Mouse (Mus musculus): ENCODE measurements around the gene Fzr1.

The Fzr1 gene

DNA sequence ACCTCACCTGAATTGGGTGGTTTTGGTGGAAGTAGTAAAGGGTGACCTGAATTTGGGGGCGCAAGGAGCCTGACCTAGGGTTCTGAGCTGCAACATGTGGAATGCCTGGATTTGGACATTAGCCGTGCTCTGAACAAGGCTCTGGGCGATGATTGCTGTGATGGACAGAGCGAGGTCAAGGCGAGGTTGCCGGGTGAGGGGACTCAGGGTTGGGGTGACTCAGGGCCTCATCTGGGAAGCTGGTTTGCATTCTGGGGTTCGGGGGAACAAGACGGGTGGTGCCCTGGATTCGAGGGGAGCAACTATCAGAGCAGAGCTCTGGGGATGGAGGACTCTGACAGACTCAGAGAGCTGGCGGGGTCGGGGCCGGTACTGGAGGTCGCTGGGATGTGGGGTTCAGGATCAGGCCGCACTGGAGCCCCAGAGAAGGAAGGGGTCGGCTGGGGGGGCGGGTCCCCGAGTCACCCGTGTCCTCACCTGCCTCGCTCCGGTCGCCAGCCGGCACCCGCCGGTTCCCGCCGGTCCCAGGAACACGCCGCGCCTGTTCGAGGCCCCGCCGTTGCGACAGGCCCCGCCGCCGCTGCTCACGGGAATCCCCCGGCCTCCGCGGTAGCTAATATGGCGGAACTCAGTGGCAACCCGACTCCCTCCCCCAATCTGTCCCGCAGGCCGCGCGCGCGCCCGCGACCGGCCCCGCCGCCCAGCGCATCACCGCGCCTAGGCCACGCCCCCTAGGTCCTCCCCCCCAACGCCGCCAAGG, at the start of gene Fzr1:
Gene Fzr1, minus strand, starts transcription at position 724 of the 760 bp plus-strand sequence.
- DNase-seq: no peak

DNA sequence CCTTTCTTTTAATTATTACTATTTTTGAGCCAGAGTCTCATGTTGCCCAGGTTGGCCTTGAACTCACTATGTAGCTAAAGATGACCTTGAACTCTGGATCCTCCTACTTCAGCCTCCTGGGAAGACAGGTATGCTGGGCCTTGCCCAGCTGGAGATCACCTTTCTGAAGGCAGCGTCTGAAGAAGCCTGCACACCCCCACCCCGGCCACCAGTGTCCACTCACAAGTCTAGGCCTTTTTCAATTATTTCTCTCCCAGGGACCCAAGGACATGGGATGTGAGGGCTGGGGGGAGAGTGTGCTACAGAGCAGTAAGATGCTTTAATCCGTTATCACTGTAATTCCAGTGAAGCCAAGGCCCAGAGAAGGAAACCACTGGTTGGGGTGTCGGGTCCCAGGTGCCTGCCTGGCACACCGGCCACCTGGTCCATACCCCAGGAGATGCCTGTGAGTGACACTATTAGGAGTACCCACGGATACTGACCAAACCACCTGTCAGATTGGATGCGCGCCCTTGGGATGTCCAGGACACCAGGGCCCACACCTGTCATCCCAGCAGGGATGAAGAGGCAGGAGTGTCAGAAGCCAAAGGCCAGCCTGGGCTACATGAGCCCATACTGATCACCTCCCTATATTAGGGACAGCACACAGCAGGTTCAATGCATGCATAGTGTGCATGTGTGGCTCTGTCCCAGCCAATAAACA, 49.6 kb upstream of the Fzr1 start:
- peak; percentile 96 for DNase-seq

DNA sequence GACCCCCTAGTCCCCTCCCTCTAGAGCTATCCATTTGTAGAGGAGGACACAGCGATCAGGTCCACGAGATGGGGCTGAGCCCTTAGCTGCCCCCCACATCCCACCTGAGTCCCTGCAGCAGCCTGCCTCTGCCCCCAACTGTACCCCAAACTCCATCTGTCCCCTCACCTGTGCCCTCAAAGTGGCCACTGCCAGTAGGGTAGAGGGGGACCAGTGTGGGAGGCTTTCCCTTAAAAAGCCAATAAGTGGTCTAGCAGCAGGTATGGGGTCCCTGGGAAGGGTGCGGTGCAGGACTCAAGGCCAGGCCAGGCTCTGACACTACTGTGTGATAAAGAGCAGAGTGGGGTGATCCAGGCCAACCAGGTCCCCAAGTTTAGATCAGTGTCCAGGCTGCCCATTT, 49.0 kb upstream of the Fzr1 start:
- no peak for DNase-seq

DNA sequence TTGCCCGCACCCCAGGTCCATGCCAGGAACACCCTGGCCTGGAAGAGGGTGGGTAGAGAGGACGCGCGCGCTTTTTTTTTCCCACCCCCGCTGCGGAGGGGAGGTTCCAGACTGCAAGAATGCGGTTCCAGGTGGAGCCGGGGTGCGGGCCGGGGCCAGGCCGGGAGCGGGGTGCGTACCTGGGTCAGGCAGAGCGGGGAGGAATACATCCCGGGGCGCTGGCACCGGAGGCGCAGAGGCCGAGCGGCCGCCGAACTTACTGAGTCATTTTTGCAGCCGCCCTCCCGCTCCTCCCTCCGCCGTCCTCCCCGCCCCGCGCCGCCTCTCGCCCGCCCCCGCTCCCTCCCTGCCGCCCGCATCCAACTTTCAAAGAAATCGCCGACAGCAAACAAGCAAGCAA, 48.6 kb upstream of the Fzr1 start:
- DNase-seq: peak; percentile 98

DNA sequence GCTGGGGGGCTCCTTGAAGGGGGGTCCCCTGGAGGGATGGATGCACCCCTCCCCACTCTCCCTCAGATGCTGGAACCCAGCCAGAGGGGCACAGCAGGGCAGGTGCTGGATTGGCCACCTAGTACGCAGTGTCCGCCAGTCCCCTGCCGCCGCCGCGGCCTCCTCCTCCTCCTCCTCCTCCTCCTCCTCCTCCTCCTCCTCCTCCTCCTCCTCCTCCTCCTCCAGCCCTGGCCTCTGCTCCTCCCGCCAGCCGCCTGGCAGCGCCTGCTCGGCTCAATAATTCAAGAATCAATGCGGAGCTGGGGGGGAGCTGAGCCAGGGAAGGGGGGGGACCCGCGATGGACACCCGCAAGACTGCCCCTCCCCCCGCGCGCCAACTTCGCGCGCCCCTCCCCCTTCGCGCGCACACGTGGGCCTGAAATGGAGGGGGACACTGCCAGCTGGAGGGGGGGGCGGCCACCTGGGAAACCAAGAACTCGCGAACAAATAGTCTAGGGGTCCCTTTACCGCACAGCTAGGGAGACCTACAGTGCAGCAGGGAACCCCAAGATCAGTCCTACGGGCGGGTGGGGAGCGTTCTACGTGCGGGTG, 47.9 kb upstream of the Fzr1 start:
- DNase-seq: peak; percentile 96

DNA sequence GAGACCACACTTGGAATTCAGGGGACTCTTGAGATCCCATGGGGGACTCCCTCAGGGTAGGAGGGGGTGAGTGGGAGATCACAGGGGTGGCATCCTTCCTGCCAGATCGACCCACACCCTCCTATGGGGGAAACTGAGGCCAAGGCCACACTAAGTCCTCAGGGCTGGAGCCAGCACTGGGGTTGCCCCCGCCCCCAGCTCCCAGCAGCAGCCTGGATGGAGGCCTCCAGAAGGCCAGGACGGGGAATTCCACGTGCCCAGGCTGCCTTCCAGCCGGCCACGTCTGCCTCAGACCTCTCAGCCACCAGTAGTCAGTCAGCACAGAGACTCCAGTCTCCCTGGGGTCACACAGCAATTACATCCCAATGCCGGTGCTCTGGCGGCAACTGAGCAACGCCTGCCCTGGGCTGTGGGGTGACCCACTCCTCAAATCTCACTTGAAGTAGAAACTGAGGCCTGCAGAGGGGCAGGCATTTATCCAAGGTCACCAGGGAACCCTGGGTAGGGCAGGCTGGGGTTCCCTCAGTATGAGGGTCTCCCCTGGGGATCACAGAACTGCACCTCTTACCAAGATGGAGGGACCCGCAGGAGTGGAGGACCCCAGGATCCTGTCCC, 47.0 kb upstream of the Fzr1 start:
- DNase-seq: peak; percentile 98

DNA sequence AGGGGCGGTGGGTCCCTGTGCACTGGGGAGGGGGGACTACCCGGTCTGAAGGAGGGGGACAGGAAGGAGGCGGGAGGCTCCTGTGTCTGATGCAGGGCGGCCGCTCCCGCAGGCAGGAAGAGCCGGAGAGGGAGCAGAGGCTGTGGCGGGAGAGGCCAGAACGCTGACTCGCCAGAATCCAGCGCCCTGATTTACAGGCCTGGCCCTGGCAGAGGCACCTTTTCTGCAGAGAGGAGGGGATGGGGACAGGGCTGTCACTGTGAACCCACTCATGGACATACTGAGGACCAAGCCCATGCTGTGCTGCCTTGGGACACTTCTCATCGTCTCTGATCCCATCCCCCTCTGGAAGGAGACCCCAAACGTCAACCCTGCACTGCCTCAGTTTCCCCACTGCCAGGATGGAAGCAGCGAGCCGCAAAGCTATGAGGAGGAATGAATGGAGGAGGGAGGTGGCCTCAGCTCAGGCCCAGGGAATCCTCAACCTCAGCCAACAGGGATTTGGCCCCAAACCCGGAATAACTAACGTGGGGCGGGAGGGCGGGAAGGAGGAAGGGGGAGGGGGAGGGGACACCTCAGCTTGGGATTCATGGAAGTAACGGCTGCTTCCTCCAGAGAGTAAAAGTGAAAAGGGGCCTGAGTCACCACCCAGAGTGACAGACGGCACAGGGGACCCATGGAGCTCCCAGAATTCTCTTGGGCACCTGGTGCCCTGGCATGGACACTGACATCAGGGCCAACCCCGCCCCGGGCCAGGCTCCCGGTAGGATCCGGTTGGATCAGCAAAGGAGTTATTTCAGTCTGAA, 46.1 kb upstream of the Fzr1 start:
- DNase-seq: peak; percentile 98

DNA sequence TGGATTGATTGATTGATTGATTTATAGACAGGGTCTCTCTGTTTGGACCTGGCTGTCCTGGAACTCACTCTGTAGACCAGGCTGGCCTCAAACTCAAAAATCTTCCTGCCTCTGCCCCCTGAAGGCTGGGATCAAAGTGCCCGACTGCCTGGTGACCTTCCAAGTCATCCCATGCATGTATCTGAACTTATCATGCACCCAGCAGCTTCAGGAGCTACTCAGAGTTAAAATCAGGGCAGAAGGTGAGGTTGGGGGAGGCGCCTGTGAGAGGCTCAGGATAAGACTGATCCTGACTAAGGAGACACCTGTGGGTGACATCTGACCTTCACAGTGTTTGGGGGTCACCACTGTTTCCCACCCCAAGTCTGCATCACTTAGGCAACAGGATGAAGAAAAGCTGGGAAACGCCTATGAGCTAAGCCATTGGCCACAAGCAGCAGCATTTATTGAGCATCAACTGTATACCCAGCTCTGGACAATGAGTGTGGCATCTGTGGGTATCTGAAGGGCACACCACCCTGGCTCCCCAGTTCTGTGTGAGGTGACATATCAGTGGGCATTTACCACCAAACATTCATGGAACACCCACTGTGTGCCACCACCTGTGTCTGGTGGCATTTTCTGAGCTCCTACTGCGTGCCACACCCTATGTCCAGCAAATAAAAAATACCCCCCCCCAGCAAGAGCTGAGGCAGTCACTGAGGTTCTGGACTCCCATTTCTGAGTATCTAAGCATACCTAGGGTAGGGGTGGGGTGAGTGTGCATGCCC, 45.3 kb upstream of the Fzr1 start:
- peak; percentile 94 for DNase-seq

DNA sequence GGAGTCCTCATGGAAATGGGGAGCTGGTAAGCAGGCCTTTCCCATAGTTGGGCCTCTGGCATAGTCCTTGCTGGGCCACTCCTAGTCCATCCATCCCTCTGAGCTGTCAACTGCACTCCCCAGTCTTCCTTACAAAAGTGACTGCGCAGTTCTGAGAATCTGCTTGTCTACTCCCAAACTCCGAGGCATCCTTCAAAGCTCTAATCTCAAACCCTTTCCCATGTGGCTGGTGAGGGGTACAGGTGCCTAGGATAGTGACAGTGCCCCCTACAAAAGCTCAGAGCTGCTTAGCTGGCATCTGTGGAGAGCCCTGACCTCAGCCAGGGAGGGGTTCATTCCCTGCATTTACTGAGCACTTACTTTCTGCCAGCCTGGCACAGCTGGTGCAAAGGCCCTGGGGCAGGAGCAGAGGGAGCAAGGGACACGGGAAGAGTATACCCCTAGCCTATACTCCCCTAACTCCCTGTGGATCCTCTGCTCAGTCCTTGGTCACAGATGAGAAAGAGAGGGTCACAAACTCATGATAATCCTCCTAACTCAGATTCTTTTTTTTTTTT, 44.4 kb upstream of the Fzr1 start:
- DNase-seq: peak; percentile 91

DNA sequence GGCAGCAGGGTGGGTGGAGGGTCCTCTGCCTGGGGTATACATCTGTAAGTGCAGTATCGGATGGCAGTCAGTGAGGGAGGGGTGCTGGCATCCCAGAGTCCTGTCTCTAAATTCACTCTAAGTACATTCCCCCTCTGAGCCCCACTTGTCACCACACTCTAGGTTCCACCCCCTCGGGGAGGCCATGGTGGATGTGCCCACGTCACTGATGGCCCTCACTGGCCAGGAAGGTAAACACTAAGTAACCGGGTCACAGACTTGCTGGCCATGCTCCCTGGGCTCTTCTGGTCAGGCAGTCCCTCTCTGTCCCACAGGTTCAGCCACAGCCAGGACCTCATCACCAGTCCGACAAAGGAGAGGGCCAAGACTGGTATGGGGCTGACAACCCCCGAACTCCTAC, 43.9 kb upstream of the Fzr1 start:
- peak; percentile 94 for DNase-seq

DNA sequence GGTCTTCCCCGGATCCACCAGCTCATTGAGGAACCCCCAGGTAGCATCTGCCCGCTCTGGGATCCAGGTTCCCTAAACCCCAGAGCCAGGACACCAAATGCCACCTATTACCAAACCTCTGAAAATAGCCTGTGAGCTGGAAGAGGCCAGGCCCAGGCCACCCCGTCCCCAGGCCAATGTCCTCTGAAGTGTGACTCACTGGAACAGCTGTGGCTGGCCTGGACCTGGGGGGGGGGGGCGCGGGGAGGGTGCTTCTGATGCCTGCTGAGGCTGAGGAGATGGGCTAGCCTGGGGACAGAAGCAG, 43.4 kb upstream of the Fzr1 start:
- DNase-seq: peak; percentile 97

DNA sequence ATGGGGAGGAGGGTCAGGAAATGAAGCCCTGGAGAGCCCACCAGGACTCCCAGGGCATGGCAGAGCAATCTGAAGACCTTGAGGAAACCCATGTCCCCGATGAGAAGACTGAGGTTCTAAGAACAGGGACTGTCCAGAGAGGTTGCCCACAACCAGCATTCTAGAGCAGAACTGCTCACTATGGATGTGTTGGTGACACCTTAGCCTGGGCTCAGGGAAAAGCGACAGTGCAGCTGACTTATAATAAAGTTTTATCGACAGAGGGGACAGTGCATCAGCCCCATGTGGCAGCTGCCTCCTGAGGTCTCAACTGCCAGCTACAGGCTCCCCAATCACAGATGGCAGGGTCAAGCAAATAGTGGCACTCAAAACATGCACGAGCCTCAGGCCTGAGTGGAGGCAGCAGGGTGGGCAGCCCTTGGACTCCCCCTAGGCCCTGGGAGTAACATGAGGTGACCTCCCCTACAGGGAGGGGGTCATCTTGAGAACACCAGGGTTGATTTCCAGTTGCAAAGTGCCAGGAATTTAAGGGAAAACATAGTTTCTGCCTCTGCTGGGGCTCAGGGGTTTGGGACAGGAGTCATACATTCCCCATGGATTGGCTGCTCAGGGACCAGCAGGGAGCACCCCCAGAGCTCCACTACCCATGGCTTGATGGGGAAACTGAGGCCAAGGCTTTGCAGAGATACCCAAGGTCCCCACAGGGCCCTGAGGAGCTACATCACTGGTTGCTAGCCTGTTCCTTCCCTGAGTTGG, 42.9 kb upstream of the Fzr1 start:
- DNase-seq: peak; percentile 91

DNA sequence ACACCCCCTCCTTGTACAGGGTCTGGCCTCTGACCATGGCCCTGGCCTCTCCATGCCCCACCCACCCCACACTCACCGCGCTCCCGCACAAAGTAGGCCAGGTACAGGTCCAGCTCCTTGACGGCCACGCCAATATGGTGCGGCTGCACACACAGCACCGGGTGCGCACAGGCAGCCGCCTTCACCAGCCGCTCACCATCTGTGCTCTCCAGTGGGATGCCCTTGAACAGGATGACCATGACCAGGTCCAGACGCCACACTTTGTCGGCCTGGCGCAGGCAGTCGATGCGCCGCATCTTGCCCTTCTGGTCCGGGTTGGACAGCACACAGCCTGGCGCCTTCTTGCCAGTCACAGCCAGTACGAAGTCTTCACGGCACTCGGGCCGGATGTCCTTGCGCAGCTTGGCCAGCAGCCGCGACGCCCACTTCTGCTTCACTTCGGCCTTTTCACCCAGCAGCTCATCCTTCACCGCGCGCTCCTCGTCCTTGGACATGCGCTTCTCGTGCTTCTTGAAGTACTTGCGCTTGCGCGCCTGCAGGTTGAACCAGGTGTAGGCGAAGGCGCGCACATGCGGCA, 42.0 kb upstream of the Fzr1 start:
- DNase-seq: peak; percentile 95

DNA sequence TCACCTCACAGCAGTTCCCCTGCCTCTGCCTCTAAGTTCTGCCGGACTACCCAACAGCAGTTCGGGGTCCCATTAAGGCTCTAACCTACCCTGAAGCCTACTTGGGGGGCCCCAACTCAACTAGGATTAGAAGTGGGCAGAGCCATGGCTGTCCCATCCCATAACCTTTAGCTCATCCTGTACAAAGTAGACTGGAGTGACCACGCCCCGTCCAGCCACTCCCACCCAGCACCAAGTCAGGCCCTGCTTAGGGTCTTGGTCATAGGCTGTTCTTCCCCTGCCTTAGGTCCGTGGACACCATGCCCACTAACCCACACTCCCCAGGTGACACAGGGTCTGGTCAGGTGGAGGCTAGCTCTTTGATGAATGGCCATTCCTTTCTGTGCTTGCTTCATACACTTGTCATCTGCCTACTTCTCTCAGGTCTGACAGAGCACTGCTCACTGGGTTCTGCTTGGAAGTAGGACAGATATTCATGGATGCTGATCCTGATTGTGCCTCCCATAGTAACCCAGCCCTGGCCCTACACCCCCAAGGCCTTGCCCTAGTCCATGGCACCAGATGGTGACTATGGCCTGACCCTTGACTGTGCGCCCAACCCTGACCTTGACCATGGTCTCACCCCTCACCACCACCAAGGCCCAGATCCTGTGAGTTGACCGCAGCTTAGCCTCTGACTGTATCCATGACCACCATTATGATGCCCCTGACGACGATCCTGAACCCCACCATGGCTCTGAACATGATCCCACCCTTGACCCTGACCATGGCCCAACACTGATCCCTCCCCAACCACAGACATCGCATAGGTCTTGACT, 41.0 kb upstream of the Fzr1 start:
- DNase-seq: peak; percentile 90

DNA sequence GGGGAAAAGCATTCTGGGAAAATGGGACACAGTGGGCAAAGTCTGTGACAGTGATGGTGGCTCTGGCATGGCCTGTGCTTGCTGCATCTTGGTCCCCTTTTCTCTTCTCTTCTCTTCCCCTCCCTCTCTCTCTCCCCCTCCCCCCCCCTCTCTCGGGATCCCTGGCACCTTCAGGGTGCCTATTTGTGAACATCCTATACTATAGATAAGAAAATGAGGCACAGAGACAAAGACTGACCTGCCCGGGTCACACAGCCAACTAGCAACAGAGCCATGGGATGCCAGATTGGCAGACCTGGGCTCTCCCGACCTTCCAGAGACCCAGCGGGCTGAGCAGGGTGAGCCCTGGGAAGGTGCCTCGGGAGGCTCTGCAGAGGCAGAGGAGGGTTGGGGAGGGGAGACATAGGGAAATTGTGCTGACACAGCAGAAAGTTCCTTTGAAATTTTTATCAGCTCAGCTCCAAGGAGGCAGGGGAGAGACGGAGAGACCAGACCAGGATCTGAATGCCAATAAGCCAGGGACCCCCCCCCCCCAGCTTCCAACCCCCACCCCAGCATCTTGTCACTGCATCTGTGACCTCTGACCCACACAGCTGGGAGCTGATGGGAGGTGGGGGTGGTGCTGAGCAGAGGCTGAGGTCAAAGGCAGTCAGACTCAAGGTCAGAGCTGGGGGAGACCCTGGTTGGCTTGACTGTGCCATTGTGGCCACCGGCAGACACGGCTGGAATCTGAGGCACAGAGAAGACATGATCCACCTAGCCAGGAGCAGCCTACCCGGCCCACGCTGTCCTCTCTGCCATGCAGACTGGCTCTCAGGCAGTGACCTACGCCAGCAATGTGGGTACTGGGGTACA, 40.1 kb upstream of the Fzr1 start:
- peak; percentile 93 for DNase-seq

DNA sequence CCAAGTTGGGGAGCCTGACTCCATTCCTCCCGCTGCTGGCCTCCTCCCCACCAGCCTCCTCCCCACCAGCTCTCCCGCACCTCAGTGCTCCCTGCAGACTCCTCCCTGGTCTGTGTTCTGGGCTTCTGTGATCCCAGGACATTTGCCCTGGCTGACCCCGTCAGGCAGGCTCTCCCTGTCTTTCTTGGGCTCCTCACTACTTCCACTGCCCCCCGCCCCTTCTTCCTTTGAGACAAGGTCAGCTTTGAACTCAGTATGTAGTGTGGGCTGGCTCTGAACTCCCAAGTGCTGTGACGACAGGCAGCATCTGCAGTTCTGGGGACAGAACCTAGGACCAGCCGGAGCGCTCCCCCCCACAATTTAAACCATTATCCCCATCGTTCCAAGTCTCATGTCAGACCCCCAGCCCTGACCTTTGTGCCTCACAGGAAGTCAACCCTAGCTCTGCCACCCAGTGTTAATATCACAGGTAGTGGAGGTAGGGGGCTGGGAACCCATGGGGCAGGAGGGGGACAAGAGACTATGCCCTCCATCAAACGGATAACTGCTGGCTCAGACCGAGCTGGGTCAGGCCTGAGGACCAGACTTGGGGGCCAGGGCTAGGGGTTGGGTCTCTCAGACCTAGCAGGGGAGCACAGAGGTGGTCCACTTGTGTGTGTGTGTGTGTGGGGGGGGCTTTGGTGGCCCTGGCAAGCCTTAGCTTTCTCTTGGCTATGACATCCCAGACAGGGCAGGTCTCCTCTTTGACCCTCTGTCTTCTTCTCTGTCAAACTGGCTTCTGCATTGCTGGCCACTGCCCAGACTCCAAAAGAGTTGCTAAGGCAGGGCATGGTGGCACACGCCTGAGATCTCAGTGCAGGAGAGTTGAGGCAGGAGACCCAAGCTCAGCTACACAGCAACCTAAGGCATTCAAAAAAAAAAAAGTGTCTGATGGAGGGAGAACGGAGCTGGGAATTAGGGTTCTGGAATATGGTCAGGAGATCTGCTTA, 39.2 kb upstream of the Fzr1 start:
- peak; percentile 96 for DNase-seq

DNA sequence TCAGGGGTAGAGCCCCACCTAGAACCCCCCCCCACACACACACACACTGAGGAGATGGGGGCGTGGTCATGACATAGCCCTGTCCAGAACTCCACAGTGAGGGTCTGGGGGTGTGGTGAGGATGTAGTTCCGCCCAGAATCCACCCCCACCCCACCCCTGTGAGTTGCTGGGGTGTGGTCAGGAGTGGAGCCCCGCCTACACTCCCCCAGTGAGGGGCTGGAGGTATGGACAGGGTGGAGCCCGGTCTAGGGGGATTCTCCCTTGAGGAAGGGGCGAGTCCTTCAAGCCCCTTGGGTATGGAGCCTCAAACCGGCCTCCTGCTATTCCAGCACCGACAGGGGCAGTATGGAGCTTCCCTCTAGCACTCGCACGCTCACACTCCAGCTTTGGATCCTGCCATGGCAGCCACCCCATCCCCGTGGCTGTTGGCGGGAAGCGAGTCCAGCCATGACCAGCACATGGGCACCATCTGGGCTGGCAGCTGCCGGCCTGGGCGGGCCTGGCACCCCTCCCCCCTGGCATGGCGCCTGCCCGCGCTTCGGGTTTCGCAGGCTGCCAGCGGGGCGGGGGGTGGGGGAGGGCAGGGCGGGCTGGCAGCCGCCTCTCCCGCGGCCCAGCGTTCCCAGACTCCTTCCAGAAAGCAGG, 38.4 kb upstream of the Fzr1 start:
- peak; percentile 99 for DNase-seq

Measured in heart, adult 11 months (tissue).